Mouse (Mus musculus) cerebellum, adult 2 months (tissue): ENCODE results near the gene Ube2b.

Experiments used
- CTCF ChIP-seq: fragments of 200-500 bp; IDR thresholded peaks from 2 replicates; pipeline ENCODE4 v1.5.1; 2011; ENCODE audit warnings: low read depth, mild to moderate bottlenecking, control low read depth, low read length, moderate library complexity, borderline replicate concordance; ENCODE audit not compliant: insufficient read depth
- POLR2A ChIP-seq: fragments of 200-500 bp; IDR thresholded peaks from 2 replicates; pipeline ENCODE4 v1.6.1; 2011; ENCODE audit warnings: low read length, control low read depth, borderline replicate concordance; ENCODE audit not compliant: insufficient read depth

DNA sequence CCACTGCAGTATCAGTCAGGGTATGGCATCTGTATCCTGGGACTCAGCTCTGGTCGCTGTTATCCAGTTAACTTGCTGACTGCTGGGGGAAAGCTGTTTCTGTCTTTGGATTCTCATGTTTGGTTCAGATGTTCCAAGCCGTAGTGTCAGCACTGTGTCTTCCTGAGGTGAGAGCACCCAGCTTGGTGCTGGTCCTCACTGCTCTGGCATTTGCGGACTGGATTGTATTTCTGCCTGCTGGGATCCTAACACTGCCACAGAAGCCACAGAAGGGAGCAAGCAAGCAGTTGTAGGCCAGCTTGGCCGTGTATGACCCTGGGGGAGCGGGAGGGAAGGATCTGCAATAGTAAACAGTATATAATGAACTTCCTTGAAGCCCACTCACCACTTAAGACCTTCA is 33.9 kb downstream of the Ube2b start:
- TF ChIP-seq POLR2A (no peak), CTCF (no peak)
